Mouse (Mus musculus) heart, adult 2 months (tissue): Measurements from ENCODE around the gene Nwd2.

Source experiments
- CTCF ChIP-seq: fragments of 200-600 bp; IDR thresholded peaks from 2 replicates; pipeline ENCODE4 v1.8.1; 2022; ENCODE audit warnings: antibody characterized with exemption, mild to moderate bottlenecking, moderate library complexity
- POLR2A ChIP-seq: fragments of 200-500 bp; IDR thresholded peaks from 2 replicates; pipeline ENCODE4 v1.6.1; 2011; ENCODE audit warnings: mild to moderate bottlenecking, low read depth, low read length, control low read depth; ENCODE audit not compliant: insufficient read depth

- TF ChIP-seq CTCF (no peak), POLR2A (no peak)
Measured at GRCm38 (mm10) chr5:63824599-63825350, 175.9 kb downstream of the Nwd2 start.
